Mouse (Mus musculus): ENCODE measurements at regions not wholly inside any gene's neighbourhood (a gene's known extent, or its start where the extent isn't known, plus 50 kb on each side); places are given as distances from the start of the nearest gene placed in this dataset.

- no peak for TF ChIP-seq CTCF (IDR thresholded peaks at IDR 0.05; ENCODE audit: borderline replicate concordance, control insufficient read depth, extremely low read depth, insufficient read depth, low read length, poor library complexity)
- no peak for TF ChIP-seq POLR2A (IDR thresholded peaks at IDR 0.05; ENCODE audit: control insufficient read depth, extremely low read depth, insufficient read depth, low read length, poor library complexity)
Measured at GRCm38 (mm10) chr15:61517265-61517664, 594.5 kb upstream of the A1bg start.
